Comparison of ENCODE assay signal across 11 mouse cellular contexts in the genomic region with DNA sequence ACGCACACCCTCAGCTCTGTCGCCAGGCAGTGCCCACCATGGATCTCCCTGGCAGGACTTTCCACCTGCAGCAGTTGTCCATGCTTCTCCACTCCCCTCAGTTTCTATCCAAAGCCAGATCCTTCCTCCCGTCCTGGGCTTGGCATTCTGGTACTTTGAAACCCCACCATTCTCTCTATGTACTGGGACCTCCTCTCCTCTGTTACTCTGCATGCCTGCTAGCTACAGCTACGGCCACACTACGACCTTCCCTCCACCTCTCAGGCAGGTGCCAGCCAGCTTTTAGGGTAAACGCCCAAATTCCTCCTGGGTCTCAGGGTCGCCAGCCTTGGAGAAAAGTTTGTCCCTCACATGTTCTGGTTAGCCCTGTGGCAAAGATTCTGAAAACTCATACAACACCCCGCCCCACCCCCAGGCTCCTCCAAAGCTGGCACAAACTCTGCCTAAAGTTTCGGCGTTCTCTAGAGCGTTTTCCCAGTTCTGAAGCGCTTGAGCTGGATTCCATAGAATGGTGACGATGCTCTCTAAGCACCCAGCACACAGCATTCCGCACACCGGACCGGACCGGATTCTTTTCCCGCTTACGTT. TPM values are rescaled to one million over a fixed set of nuclear protein-coding genes. Genes with fewer than 3 reads are reported as not detected.
A peak's percentile ranks its signal among the peaks of the same experiment; 100 is the strongest.
DNase-seq lines count a peak whose midpoint lies in the region; ATAC-seq and TF ChIP-seq lines count a peak whose summit lies in the region.
"Had no signal": no experiment of that assay in that cellular context is flagged by ENCODE, and none has a peak within 500 bp of the region (broad histone marks: within the 10 kb centered on the region; RNA-seq: fewer than 3 reads in every experiment).

No protein-coding gene starts in this region.

- no peaks in the 10 kb centered on the region for H3K9me3 ChIP-seq in heart, embryonic 13.5 days
- no peaks in the 10 kb centered on the region for H3K9me3 ChIP-seq in hindbrain, embryonic 14.5 days (ENCODE audit: control insufficient read depth, low read length)
- H3K9me3 ChIP-seq in midbrain, postnatal 0 days (ENCODE audit: low read length): no peaks in the 10 kb centered on the region

- DNase-seq in heart, postnatal 10 days: no peak
- DNase-seq in embryo, embryonic 11 days: peak; percentile 9
- no peak for DNase-seq in hindbrain, embryonic 14.5 days (ENCODE audit: low spot score)
- DNase-seq in midbrain, postnatal 0 days (ENCODE audit: low spot score): no peak
- no peak for DNase-seq in thymus, adult 2 months
- no peak for DNase-seq in spleen, postnatal 14 days (ENCODE audit: low spot score in 2 of 2)
- no peak for DNase-seq in left cerebral cortex, postnatal 25 days (ENCODE audit: low spot score in 2 of 2)
- DNase-seq: right cerebral cortex, adult 18-20 months had no signal

- H3K9ac ChIP-seq in heart, embryonic 13.5 days: no peak overlapping the region
- no peak overlapping the region for H3K9ac ChIP-seq in hindbrain, embryonic 14.5 days
- H3K9ac ChIP-seq in midbrain, postnatal 0 days (replicated peaks; ENCODE audit: low read length, poor library complexity, severe bottlenecking): no peak overlapping the region

- H3K27ac ChIP-seq in heart, embryonic 13.5 days (replicated peaks): no peak overlapping the region
- H3K27ac ChIP-seq in hindbrain, embryonic 14.5 days: no peak overlapping the region
- no peak overlapping the region for H3K27ac ChIP-seq in midbrain, postnatal 0 days (ENCODE audit: low read depth, low read length)
- H3K27ac ChIP-seq in thymus, adult 2 months (ENCODE audit: control insufficient read depth, insufficient read depth, low read length): no peak overlapping the region
- H3K27ac ChIP-seq: left cerebral cortex, adult 2 months had no signal

- no peak for ATAC-seq in heart, embryonic 13.5 days (ENCODE audit: extremely low read depth, insufficient number of reproducible peaks, low FRiP score, low TSS enrichment)
- ATAC-seq in hindbrain, embryonic 14.5 days (ENCODE audit: low FRiP score): no peak
- no peak for ATAC-seq in midbrain, postnatal 0 days (ENCODE audit: low FRiP score)

- H3K4me1 ChIP-seq in heart, embryonic 13.5 days: peaks cover 14% of the 10 kb centered on the region
- H3K4me1 ChIP-seq in hindbrain, embryonic 14.5 days (replicated peaks; ENCODE audit: control insufficient read depth, insufficient read depth, low read length): 0 out of 2 replicates have a peak, but pooled peaks cover 4% of the 10 kb centered on the region
- peaks cover 6% of the 10 kb centered on the region; the same call in 1 of the 2 replicates for H3K4me1 ChIP-seq in midbrain, postnatal 0 days (ENCODE audit: insufficient read depth, low read length)
- H3K4me1 ChIP-seq in thymus, adult 2 months (replicated peaks; ENCODE audit: control insufficient read depth, insufficient read depth, low read length): no peaks in the 10 kb centered on the region

- H3K4me2 ChIP-seq in heart, embryonic 13.5 days: peak overlapping the region; percentile 69
- peak overlapping the region; percentile 56 for H3K4me2 ChIP-seq in hindbrain, embryonic 14.5 days (replicated peaks)
- H3K4me2 ChIP-seq in midbrain, postnatal 0 days (ENCODE audit: low read depth, low read length, poor library complexity, severe bottlenecking): peak overlapping the region; percentile 50

- TF ChIP-seq POLR2A in thymus, adult 2 months (IDR thresholded peaks at IDR 0.05; ENCODE audit: control insufficient read depth, extremely low read depth, insufficient read depth, low read length, poor library complexity): no peak

- H3K27me3 ChIP-seq in heart, embryonic 13.5 days (replicated peaks): peaks cover 89% of the 10 kb centered on the region
- H3K27me3 ChIP-seq in hindbrain, embryonic 14.5 days (ENCODE audit: control insufficient read depth, insufficient read depth, low read length): peaks cover 56% of the 10 kb centered on the region
- peaks cover 48% of the 10 kb centered on the region for H3K27me3 ChIP-seq in midbrain, postnatal 0 days (ENCODE audit: insufficient read depth, low read length)
- H3K27me3 ChIP-seq in thymus, adult 2 months (ENCODE audit: control insufficient read depth, insufficient read depth, low read length): peaks cover 8% of the 10 kb centered on the region

- intact Hi-C loops in heart, postnatal 10 days (cut with DNase I): no loop called here
- intact Hi-C loops in left cerebral cortex, postnatal 25 days (cut with DNase I): no loop called here

- TF ChIP-seq CTCF in midbrain, postnatal 0 days (IDR thresholded peaks at IDR 0.05): no peak
- no peak for TF ChIP-seq CTCF in thymus, adult 2 months (IDR thresholded peaks at IDR 0.05; ENCODE audit: borderline replicate concordance, control insufficient read depth, extremely low read depth, insufficient read depth, low read length, poor library complexity)

- H3K4me3 ChIP-seq in heart, embryonic 13.5 days: peak overlapping the region; percentile 44
- peak overlapping the region; percentile 33; the same call in 1 of the 2 replicates for H3K4me3 ChIP-seq in hindbrain, embryonic 14.5 days (replicated peaks; ENCODE audit: low read length)
- peak overlapping the region; percentile 35; the same call in 1 of the 2 replicates for H3K4me3 ChIP-seq in midbrain, postnatal 0 days (ENCODE audit: low read depth, low read length)
- H3K4me3 ChIP-seq in thymus, adult 2 months (ENCODE audit: control insufficient read depth, insufficient read depth, low read length): no peak overlapping the region
- H3K4me3 ChIP-seq: left cerebral cortex, adult 2 months had no signal

- H3K36me3 ChIP-seq in heart, embryonic 13.5 days: no peaks in the 10 kb centered on the region
- H3K36me3 ChIP-seq in hindbrain, embryonic 14.5 days (replicated peaks; ENCODE audit: control insufficient read depth, insufficient read depth): no peaks in the 10 kb centered on the region
- no peaks in the 10 kb centered on the region for H3K36me3 ChIP-seq in midbrain, postnatal 0 days (ENCODE audit: insufficient read depth, low read length)
- no peaks in the 10 kb centered on the region for H3K36me3 ChIP-seq in thymus, adult 2 months (ENCODE audit: control insufficient read depth, insufficient read depth, low read length)
- H3K36me3 ChIP-seq: G1E had no signal

- WGBS in heart, embryonic 13.5 days: 5% methylated on average over 19 of the region's 19 CpGs
- WGBS in hindbrain, embryonic 14.5 days: 3% methylated on average over 19 of the region's 19 CpGs
- 1% methylated on average over 19 of the region's 19 CpGs for WGBS in midbrain, postnatal 0 days
- 15% methylated on average over 19 of the region's 19 CpGs for WGBS in thymus, adult 2 months

RNA-seq across cellular contexts. Expression of gene Srd5a2, which starts 0.6 kb away (rescaled TPM):
- polyA plus RNA-seq in heart, embryonic 13.5 days (2015; fragmentation: Nextera tagmentation; extraction: Ambion mirVana): not detected in 2 replicates
- not detected for total RNA-seq in heart, postnatal 10 days (2021)
- polyA plus RNA-seq in hindbrain, embryonic 14.5 days (2014; fragmentation: Nextera tagmentation; extraction: Ambion mirVana): not detected in 2 replicates
- total RNA-seq in midbrain, postnatal 0 days (2014; rRNA removed): not detected in 2 replicates
- 0.10 TPM in 1 of 2 replicates, not detected in the other for polyA plus RNA-seq in midbrain, postnatal 0 days (2015; fragmentation: Nextera tagmentation; extraction: Ambion mirVana)
- polyA plus RNA-seq in thymus, adult 2 months (2012; rRNA removed): 0.11 TPM in 1 of 2 replicates, not detected in the other
- total RNA-seq in left cerebral cortex, postnatal 25 days (2021): not detected
- total RNA-seq: G1E; left cerebral cortex, adult 2 months had no signal
- polyA plus RNA-seq: G1E had no signal
